Mouse (Mus musculus) stomach, embryonic 16.5 days (tissue): ENCODE results near the gene Fcgr4. TPM values are rescaled to one million over a fixed set of nuclear protein-coding genes. Genes with fewer than 3 reads are reported as not detected.
A peak's percentile ranks its signal among the peaks of the same experiment; 100 is the strongest.

Experiments used
- ATAC-seq: fragments of 200-750 bp; cut with Nextera tagmentation; 2 replicates; pipeline ENCODE4 v1.8.0; 2017; ENCODE audit warnings: moderate number of reproducible peaks, moderate TSS enrichment; ENCODE audit not compliant: insufficient read depth, low FRiP score
- H3K27ac ChIP-seq: fragments of 300-500 bp; sonication (generic); 2 replicates; pipeline ENCODE4 v1.5.1; 2014; ENCODE audit warnings: low read length
- H3K27me3 ChIP-seq: fragments of 300-500 bp; sonication (generic); 2 replicates; pipeline ENCODE4 v1.6.1; 2014; ENCODE audit warnings: low read length, control low read depth, mixed read lengths; ENCODE audit not compliant: control insufficient read depth, insufficient read depth
- H3K36me3 ChIP-seq: fragments of 300-500 bp; sonication (generic); 2 replicates; pipeline ENCODE4 v1.6.1; 2014; ENCODE audit warnings: low read length; ENCODE audit not compliant: control insufficient read depth, insufficient read depth
- H3K4me1 ChIP-seq: fragments of 300-500 bp; sonication (generic); 2 replicates; pipeline ENCODE4 v1.6.1; 2014; ENCODE audit warnings: low read length, control low read depth, mixed read lengths; ENCODE audit not compliant: control insufficient read depth, insufficient read depth
- H3K4me2 ChIP-seq: fragments of 300-500 bp; sonication (generic); 2 replicates; pipeline ENCODE4 v1.6.1; 2014; ENCODE audit warnings: low read depth, low read length, mixed read lengths
- H3K4me3 ChIP-seq: fragments of 300-500 bp; sonication (generic); replicated peaks from 2 replicates; pipeline ENCODE4 v1.5.1; 2014; ENCODE audit warnings: mild to moderate bottlenecking, low read length
- H3K9ac ChIP-seq: fragments of 300-500 bp; sonication (generic); 2 replicates; pipeline ENCODE4 v1.6.1; 2014; ENCODE audit warnings: low read length
- H3K9me3 ChIP-seq: fragments of 300-500 bp; sonication (generic); replicated peaks from 2 replicates; pipeline ENCODE4 v1.6.1; 2016; ENCODE audit warnings: low read length, control low read depth; ENCODE audit not compliant: control insufficient read depth
- WGBS: fragments of 180-500 bp; shearing (Covaris S2); extraction: QIAGEN DNeasy Blood & Tissue Kit; methylation state at CpG from one replicate; pipeline ENCODE4 v1.1.7; 2014; 5-methylcytosine and 5-hydroxymethylcytosine counted together
- polyA plus RNA-seq: library from polyadenylated mRNA; unstranded; fragments of >200 nt; fragmentation: Nextera tagmentation; extraction: Ambion mirVana; gene quantifications from 2 replicates; pipeline ENCODE4 v1.2.1, GENCODE M21; 2015

Fcgr4 gene
- polyA plus RNA-seq, 1 experiment from 2014 or later = 1.5 TPM

DNA sequence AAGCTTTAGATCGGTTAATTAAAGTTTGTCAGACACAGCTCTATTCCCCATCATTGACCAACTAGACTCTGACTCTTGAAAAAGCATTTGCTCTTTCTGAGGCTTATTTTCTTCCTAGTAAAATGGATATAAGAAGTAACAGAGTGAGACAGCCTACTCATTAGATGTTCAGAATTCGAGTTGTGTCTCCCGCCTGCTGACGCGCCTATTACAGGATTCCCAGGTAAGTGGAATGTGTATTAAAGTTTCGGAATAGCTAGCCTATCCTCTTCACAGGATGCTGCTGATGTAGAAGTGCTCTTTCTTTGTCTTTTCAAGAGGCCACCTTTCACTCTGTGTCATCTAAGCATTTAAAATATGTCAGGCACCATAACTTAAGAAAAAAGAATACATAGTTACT, 20.4 kb downstream of the Fcgr4 start:
- H3K9ac ChIP-seq = no peak overlapping the region
- no peak overlapping the region for H3K27ac ChIP-seq
- no peaks in the 10 kb centered on the region for H3K4me1 ChIP-seq
- H3K4me2 ChIP-seq = no peak overlapping the region
- peaks cover 3% of the 10 kb centered on the region; the same call in 1 of the 2 replicates for H3K27me3 ChIP-seq
- H3K9me3 ChIP-seq = no peaks in the 10 kb centered on the region
- ATAC-seq = no peak
- H3K4me3 ChIP-seq = no peak overlapping the region
- 70% methylated on average over 6 of the region's 6 CpGs for WGBS
- H3K36me3 ChIP-seq = no peaks in the 10 kb centered on the region

DNA sequence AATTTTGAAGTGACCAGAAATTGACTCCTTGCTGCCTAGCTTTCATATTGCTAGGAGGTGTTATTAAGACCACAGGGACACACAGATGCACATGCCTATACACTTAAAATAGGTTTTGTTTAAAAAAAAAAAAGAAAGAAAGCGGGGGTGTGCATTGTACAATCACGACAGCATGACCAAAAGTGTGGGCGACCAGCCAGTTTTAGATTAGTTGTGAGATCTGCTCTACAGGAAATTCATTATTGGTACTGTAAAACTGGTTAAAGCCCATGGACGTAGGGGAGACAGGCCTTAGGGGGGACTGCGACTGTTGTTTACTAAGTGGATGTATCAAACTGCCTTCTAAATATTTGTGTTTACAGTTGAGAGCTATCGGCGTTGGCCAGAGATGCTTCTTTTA, 21.2 kb downstream of the Fcgr4 start:
- no peak for ATAC-seq
- Histone ChIP-seq H3K27me3 (peaks cover 3% of the 10 kb centered on the region; the same call in 1 of the 2 replicates), H3K4me3 (no peak overlapping the region), H3K27ac (no peak overlapping the region), H3K9me3 (no peaks in the 10 kb centered on the region), H3K36me3 (no peaks in the 10 kb centered on the region), H3K4me2 (no peak overlapping the region), H3K4me1 (no peaks in the 10 kb centered on the region), H3K9ac (no peak overlapping the region)
- 70% methylated on average over 7 of the region's 7 CpGs for WGBS

DNA sequence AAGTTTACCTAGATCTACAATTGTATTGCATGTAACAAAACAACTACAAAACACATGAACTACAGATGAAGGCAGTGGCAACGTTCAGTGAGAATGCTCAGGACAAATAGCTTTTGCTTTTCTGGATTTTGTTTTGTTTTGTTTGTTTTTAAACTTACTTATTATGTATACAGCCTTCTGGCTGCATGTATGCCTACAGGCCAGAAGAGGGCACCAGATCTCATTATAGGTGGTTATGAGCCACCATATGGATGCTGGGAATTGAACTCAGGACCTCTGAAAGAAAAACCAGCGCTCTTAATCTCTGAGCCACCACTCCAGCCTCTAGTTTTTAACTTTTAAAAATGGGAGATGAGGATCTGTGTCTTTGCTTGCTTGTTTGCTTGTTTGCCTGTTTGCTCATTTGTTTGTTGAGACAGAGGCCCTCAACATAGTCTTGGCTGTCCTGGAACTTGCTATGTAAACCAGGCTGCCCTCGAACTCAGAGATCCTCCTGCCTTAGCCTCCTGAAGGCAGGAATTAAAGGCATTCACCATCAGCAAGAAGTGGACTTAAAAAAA, 25.0 kb downstream of the Fcgr4 start:
- Histone ChIP-seq H3K27ac (peak overlapping the region; percentile 93; the same call in 1 of the 2 replicates), H3K9me3 (no peaks in the 10 kb centered on the region), H3K4me3 (peak overlapping the region; percentile 79), H3K4me1 (no peaks in the 10 kb centered on the region), H3K36me3 (no peaks in the 10 kb centered on the region), H3K27me3 (no peaks in the 10 kb centered on the region), H3K9ac (peak overlapping the region; percentile 72; the same call in 1 of the 2 replicates), H3K4me2 (peak overlapping the region; percentile 54)
- 66% methylated on average over 3 of the region's 3 CpGs for WGBS
- no peak for ATAC-seq

DNA sequence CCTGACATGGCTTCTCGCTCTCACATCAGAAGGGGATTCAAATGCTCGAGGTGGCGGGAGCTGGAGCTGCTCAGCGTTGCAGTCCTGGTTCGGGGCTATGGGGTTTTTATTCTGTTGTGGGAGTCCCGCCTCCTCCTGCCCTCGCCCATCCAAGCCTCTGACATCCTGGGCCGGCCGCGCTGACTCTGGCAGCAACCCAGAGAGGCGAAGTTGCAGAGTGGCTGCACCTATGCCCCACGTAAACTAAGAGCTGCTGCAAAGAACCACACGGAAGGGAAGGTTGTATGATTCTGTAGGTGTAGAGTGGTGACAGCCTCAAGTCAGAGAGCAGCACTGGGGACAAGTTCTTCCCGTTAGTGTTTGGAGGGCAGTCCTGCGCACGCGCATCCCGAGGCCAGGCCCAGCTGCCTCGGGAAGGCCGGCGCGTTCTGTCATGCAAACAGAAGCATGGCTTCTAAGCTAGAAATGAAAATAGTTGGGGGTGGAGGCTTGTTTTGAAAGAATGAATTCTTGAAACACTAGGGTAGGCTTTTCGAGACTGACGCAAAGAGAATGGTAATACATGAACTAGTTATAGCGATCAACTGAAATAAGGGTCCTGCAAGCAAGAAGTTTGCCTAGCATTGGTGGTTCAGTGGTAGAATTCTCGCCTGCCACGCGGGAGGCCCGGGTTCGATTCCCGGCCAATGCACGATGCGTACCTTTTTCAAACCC, 25.8 kb downstream of the Fcgr4 start:
- H3K36me3 ChIP-seq = no peaks in the 10 kb centered on the region
- H3K4me1 ChIP-seq = no peaks in the 10 kb centered on the region
- peak; percentile 95 for ATAC-seq
- peak overlapping the region; percentile 79 for H3K4me3 ChIP-seq
- H3K9ac ChIP-seq = peak overlapping the region; percentile 72
- no peaks in the 10 kb centered on the region for H3K27me3 ChIP-seq
- WGBS = under 1% methylated on average over 33 of the region's 33 CpGs
- no peaks in the 10 kb centered on the region for H3K9me3 ChIP-seq
- H3K27ac ChIP-seq = peak overlapping the region; percentile 93
- peak overlapping the region; percentile 61 for H3K4me2 ChIP-seq

DNA sequence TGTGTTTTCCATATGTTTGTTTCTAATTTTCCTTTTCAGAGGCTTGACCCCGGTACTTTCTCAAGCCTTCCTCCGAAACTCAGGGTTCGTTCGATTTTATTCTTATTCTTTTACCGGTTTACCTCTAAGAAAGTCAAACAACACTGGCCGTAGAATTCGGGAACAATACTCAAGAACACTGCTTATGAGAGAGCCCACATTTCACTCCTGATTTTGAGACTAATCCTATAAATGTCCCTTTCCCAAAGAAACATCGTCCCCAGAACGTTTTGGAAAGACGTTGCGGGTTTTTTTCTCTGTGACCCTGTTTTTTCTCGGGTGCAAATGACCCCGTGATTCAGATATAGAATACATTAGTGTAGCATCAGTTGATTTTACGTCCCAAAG, 26.4 kb downstream of the Fcgr4 start:
- no peak overlapping the region for H3K27ac ChIP-seq
- ATAC-seq = no peak

DNA sequence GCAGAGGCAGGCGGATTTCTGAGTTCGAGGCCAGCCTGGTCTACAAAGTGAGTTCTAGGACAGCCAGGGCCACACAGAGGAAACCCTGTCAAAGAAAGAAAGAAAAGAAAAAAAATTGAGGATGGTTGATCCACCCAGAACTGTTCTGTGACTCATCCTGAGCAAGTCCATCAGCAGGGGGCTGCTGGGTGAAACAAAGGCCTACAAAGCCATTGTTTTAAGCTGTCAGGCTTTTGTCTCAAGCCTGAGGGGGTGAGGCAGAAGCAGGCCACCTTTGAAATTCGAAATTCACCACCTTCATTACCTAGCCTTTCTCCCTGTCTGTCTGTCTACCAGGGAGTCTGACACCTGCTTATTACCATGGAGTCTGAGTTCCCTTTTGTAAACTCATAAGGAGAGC, 27.8 kb downstream of the Fcgr4 start:
- H3K9ac ChIP-seq = no peak overlapping the region
- H3K27ac ChIP-seq = no peak overlapping the region
- no peaks in the 10 kb centered on the region for H3K36me3 ChIP-seq
- ATAC-seq = no peak
- WGBS = 71% methylated on average over 3 of the region's 3 CpGs
- H3K4me3 ChIP-seq = no peak overlapping the region
- H3K4me2 ChIP-seq = no peak overlapping the region
- H3K27me3 ChIP-seq = no peaks in the 10 kb centered on the region
- H3K9me3 ChIP-seq = no peaks in the 10 kb centered on the region
- no peaks in the 10 kb centered on the region for H3K4me1 ChIP-seq

More for the DNA sequence above, 26.4 kb downstream of the Fcgr4 start:
- H3K4me1 ChIP-seq = no peaks in the 10 kb centered on the region
- no peaks in the 10 kb centered on the region for H3K27me3 ChIP-seq
- peak overlapping the region; percentile 79 for H3K4me3 ChIP-seq
- 7% methylated on average over 14 of the region's 14 CpGs for WGBS
- H3K36me3 ChIP-seq = no peaks in the 10 kb centered on the region
- no peaks in the 10 kb centered on the region for H3K9me3 ChIP-seq
- H3K9ac ChIP-seq = peak overlapping the region; percentile 57
- peak overlapping the region; percentile 61 for H3K4me2 ChIP-seq

DNA sequence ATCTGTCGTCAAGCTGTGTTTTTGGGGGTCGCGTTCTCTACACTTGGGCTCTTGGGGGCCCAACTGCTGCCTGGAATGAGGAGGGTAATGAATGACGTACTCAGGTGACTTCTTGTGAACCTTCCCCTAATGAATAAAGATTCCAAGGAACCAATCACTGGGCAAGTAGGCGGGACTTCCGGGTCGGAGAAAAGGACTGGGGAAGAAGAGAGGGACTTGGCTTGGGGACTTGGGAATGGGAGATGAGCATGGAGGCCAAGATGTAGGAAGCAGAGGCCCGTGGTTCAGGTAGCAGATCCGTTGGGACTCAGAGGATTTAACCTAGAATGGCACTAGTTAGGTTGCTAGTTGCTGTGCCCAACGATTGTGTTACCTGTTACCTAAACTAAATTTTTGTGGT, 30.5 kb downstream of the Fcgr4 start:
- Histone ChIP-seq H3K36me3 (no peaks in the 10 kb centered on the region), H3K4me2 (no peak overlapping the region), H3K9me3 (no peaks in the 10 kb centered on the region), H3K9ac (no peak overlapping the region), H3K4me3 (no peak overlapping the region), H3K4me1 (no peaks in the 10 kb centered on the region), H3K27ac (no peak overlapping the region), H3K27me3 (no peaks in the 10 kb centered on the region)
- WGBS = 55% methylated on average over 10 of the region's 10 CpGs
- no peak for ATAC-seq

DNA sequence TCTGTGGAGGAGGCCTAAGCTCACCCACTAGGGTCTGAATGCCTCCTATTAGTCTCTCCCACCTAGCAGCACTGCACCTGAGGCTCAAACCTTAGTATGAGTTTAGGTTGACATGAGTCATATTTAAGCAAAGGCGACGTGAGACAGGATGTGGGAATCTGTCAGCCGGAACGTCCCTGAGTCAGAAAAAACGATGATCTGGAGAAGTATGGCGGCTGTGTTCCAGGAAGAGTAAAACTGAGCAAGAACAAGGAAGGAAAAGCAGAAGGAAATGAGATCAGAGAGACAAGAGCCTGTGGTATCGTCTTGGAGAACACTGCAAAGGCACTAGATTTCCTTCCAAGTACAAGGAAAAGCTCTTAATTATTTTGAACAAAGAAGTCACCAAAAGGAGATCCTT, 32.1 kb downstream of the Fcgr4 start:
- H3K4me3 ChIP-seq = no peak overlapping the region
- no peaks in the 10 kb centered on the region for H3K27me3 ChIP-seq
- no peaks in the 10 kb centered on the region for H3K36me3 ChIP-seq
- no peaks in the 10 kb centered on the region for H3K9me3 ChIP-seq
- ATAC-seq = no peak
- no peaks in the 10 kb centered on the region for H3K4me1 ChIP-seq
- H3K4me2 ChIP-seq = no peak overlapping the region
- no peak overlapping the region for H3K27ac ChIP-seq
- 74% methylated on average over 7 of the region's 7 CpGs for WGBS
- no peak overlapping the region for H3K9ac ChIP-seq

DNA sequence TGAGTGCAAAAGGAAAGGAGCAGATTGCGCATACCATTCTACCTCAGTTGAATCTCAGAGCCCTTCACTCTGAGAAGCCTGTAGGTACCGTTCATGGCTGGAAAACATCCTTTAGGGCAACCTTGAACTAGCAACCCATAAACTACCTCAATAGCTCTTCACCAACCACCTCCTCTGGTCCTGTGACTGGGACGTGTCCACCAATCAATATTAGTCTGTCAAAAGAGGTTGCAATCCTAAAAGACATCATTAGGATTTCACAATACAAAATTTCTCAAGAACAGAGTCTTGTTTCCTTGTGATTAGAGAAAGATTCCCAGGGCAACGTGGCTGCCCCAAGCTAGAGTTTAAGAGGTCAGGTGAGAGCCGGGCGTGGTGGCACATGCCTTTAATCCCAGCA, 34.6 kb downstream of the Fcgr4 start:
- 84% methylated on average over 6 of the region's 6 CpGs for WGBS
- H3K4me1 ChIP-seq = no peaks in the 10 kb centered on the region
- H3K27ac ChIP-seq = no peak overlapping the region
- H3K4me3 ChIP-seq = no peak overlapping the region
- no peak overlapping the region for H3K4me2 ChIP-seq
- H3K9ac ChIP-seq = no peak overlapping the region
- H3K36me3 ChIP-seq = no peaks in the 10 kb centered on the region
- H3K9me3 ChIP-seq = no peaks in the 10 kb centered on the region
- H3K27me3 ChIP-seq = no peaks in the 10 kb centered on the region
- no peak for ATAC-seq
